Mouse (Mus musculus) limb, embryonic 13.5 days (tissue): Measurements from ENCODE around the gene Mast4. TPM values are rescaled to one million over a fixed set of nuclear protein-coding genes. Genes with fewer than 3 reads are reported as not detected.

ENCODE experiments used
- ATAC-seq: fragments of 200-750 bp; cut with Nextera tagmentation; 2 replicates; pipeline ENCODE4 v1.8.0; 2017; ENCODE audit warnings: low read depth, moderate number of reproducible peaks, moderate TSS enrichment; ENCODE audit not compliant: low FRiP score
- H3K27ac ChIP-seq: fragments of 300-500 bp; sonication (generic); 2 replicates; pipeline ENCODE4 v1.5.1; 2015; ENCODE audit warnings: inconsistent platforms, mild to moderate bottlenecking, moderate library complexity
- H3K27me3 ChIP-seq: fragments of 300-500 bp; sonication (generic); 2 replicates; pipeline ENCODE4 v1.6.1; 2015; ENCODE audit warnings: mild to moderate bottlenecking, inconsistent platforms
- H3K36me3 ChIP-seq: fragments of 300-500 bp; sonication (generic); 2 replicates; pipeline ENCODE4 v1.6.1; 2015; ENCODE audit warnings: inconsistent platforms, mild to moderate bottlenecking, moderate library complexity
- H3K4me1 ChIP-seq: fragments of 300-500 bp; sonication (generic); 2 replicates; pipeline ENCODE4 v1.6.1; 2015; ENCODE audit warnings: inconsistent platforms
- H3K4me2 ChIP-seq: fragments of 300-500 bp; sonication (generic); replicated peaks from 2 replicates; pipeline ENCODE4 v1.6.1; 2015; ENCODE audit warnings: inconsistent platforms, mild to moderate bottlenecking, moderate library complexity
- H3K4me3 ChIP-seq: fragments of 300-500 bp; sonication (generic); 2 replicates; pipeline ENCODE4 v1.5.1; 2015; ENCODE audit warnings: moderate library complexity, mild to moderate bottlenecking, inconsistent platforms
- H3K9ac ChIP-seq: fragments of 300-500 bp; sonication (generic); 2 replicates; pipeline ENCODE4 v1.6.1; 2015; ENCODE audit warnings: mild to moderate bottlenecking, inconsistent platforms
- H3K9me3 ChIP-seq: fragments of 300-500 bp; sonication (generic); 2 replicates; pipeline ENCODE4 v1.6.1; 2016; ENCODE audit warnings: inconsistent platforms
- WGBS: fragments of 180-500 bp; shearing (Covaris S2); methylation state at CpG from one replicate; pipeline ENCODE4 v1.1.7; 2015; 5-methylcytosine and 5-hydroxymethylcytosine counted together
- polyA plus RNA-seq: library from polyadenylated mRNA; unstranded; fragments of >200 nt; fragmentation: Nextera tagmentation; extraction: Ambion mirVana; gene quantifications from 2 replicates; pipeline ENCODE4 v1.2.1, GENCODE M21; 2015

The Mast4 gene
- polyA plus RNA-seq, 1 experiment from 2014 or later = 23.2 TPM

GRCm38 (mm10) chr13:102988976-102989375 is 345.3 kb downstream of the Mast4 start:
- H3K9ac ChIP-seq = no peak overlapping the region
- no peak overlapping the region for H3K4me3 ChIP-seq
- 0 out of 2 replicates have a peak, but pooled peaks cover 3% of the 10 kb centered on the region for H3K9me3 ChIP-seq
- no peaks in the 10 kb centered on the region for H3K27me3 ChIP-seq
- H3K4me1 ChIP-seq = no peaks in the 10 kb centered on the region
- H3K36me3 ChIP-seq = no peaks in the 10 kb centered on the region
- H3K27ac ChIP-seq = no peak overlapping the region
- no peak for ATAC-seq
- no peak overlapping the region for H3K4me2 ChIP-seq
- WGBS = 90% methylated on average over 4 of the region's 4 CpGs

- H3K27me3 ChIP-seq = no peaks in the 10 kb centered on the region
- 0 out of 2 replicates have a peak, but pooled peaks cover 3% of the 10 kb centered on the region for H3K9me3 ChIP-seq
- H3K4me3 ChIP-seq = no peak overlapping the region
- no peak for ATAC-seq
- WGBS = 70% methylated on average over 11 of the region's 11 CpGs
- no peaks in the 10 kb centered on the region for H3K36me3 ChIP-seq
- no peak overlapping the region for H3K4me2 ChIP-seq
- no peak overlapping the region for H3K27ac ChIP-seq
- no peaks in the 10 kb centered on the region for H3K4me1 ChIP-seq
- H3K9ac ChIP-seq = no peak overlapping the region
These were observed 345.9 kb downstream of the Mast4 start for GRCm38 (mm10) chr13:102988251-102988895.

- no peak for ATAC-seq
These were observed 349.7 kb downstream of the Mast4 start for GRCm38 (mm10) chr13:102984550-102984949.

GRCm38 (mm10) chr13:102973853-102974252 is 360.4 kb downstream of the Mast4 start:
- Histone ChIP-seq H3K4me2 (no peak overlapping the region), H3K4me1 (no peaks in the 10 kb centered on the region), H3K9ac (no peak overlapping the region), H3K36me3 (no peaks in the 10 kb centered on the region), H3K27me3 (no peaks in the 10 kb centered on the region), H3K4me3 (no peak overlapping the region), H3K9me3 (no peaks in the 10 kb centered on the region), H3K27ac (no peak overlapping the region)
- no peak for ATAC-seq
- WGBS = 82% methylated on average over 5 of the region's 5 CpGs

More at GRCm38 (mm10) chr13:102984550-102984949, 349.7 kb downstream of the Mast4 start:
- H3K27ac ChIP-seq = no peak overlapping the region
- no peaks in the 10 kb centered on the region for H3K27me3 ChIP-seq
- H3K9me3 ChIP-seq = 0 out of 2 replicates have a peak, but pooled peaks cover 3% of the 10 kb centered on the region
- no peak overlapping the region for H3K4me3 ChIP-seq
- H3K4me1 ChIP-seq = no peaks in the 10 kb centered on the region
- H3K36me3 ChIP-seq = no peaks in the 10 kb centered on the region
- no peak overlapping the region for H3K9ac ChIP-seq
- no peak overlapping the region for H3K4me2 ChIP-seq
- 98% methylated on average over 4 of the region's 4 CpGs for WGBS

- H3K4me3 ChIP-seq = no peak overlapping the region
- no peak overlapping the region for H3K9ac ChIP-seq
These were observed 370.8 kb downstream of the Mast4 start for GRCm38 (mm10) chr13:102963471-102963870.

GRCm38 (mm10) chr13:102958273-102959270 is 375.7 kb downstream of the Mast4 start:
- H3K4me2 ChIP-seq = peak overlapping the region; percentile 61
- no peak overlapping the region for H3K27ac ChIP-seq
- peaks cover 11% of the 10 kb centered on the region; the same call in 1 of the 2 replicates for H3K4me1 ChIP-seq
- 47% methylated on average over 19 of the region's 19 CpGs for WGBS
- H3K36me3 ChIP-seq = no peaks in the 10 kb centered on the region
- H3K27me3 ChIP-seq = peaks cover 13% of the 10 kb centered on the region
- H3K9me3 ChIP-seq = no peaks in the 10 kb centered on the region
- peak overlapping the region; percentile 31 for H3K4me3 ChIP-seq
- peak; percentile 24; the same call in 1 of the 2 replicates for ATAC-seq
- H3K9ac ChIP-seq = no peak overlapping the region

More at GRCm38 (mm10) chr13:102963471-102963870, 370.8 kb downstream of the Mast4 start:
- Histone ChIP-seq H3K27ac (no peak overlapping the region), H3K4me2 (no peak overlapping the region), H3K9me3 (no peaks in the 10 kb centered on the region), H3K36me3 (no peaks in the 10 kb centered on the region), H3K27me3 (peaks cover 9% of the 10 kb centered on the region), H3K4me1 (peaks cover under 1% of the 10 kb centered on the region; the same call in 1 of the 2 replicates)
- ATAC-seq = no peak
- WGBS = 88% methylated on average over 6 of the region's 6 CpGs

- H3K9me3 ChIP-seq = no peaks in the 10 kb centered on the region
- H3K4me2 ChIP-seq = peak overlapping the region; percentile 61
- H3K27ac ChIP-seq = no peak overlapping the region
- H3K4me3 ChIP-seq = peak overlapping the region; percentile 31
- H3K4me1 ChIP-seq = peaks cover 11% of the 10 kb centered on the region; the same call in 1 of the 2 replicates
- ATAC-seq = peak; percentile 51; the same call in 1 of the 2 replicates
- peaks cover 13% of the 10 kb centered on the region for H3K27me3 ChIP-seq
- WGBS = 6% methylated on average over 15 of the region's 15 CpGs
- no peak overlapping the region for H3K9ac ChIP-seq
- H3K36me3 ChIP-seq = no peaks in the 10 kb centered on the region
These were observed 376.6 kb downstream of the Mast4 start for GRCm38 (mm10) chr13:102957508-102958272.

- Histone ChIP-seq H3K4me2 (no peak overlapping the region), H3K9ac (no peak overlapping the region), H3K27ac (no peak overlapping the region), H3K36me3 (no peaks in the 10 kb centered on the region), H3K4me1 (peaks cover 11% of the 10 kb centered on the region; the same call in 1 of the 2 replicates), H3K27me3 (peaks cover 13% of the 10 kb centered on the region), H3K9me3 (no peaks in the 10 kb centered on the region), H3K4me3 (no peak overlapping the region)
- ATAC-seq = no peak
- 92% methylated on average over 2 of the region's 2 CpGs for WGBS
These were observed 378.8 kb downstream of the Mast4 start for GRCm38 (mm10) chr13:102955506-102955905.

GRCm38 (mm10) chr13:102949756-102950155 is 384.5 kb downstream of the Mast4 start:
- Histone ChIP-seq H3K4me3 (no peak overlapping the region), H3K36me3 (no peaks in the 10 kb centered on the region), H3K9me3 (no peaks in the 10 kb centered on the region), H3K4me1 (no peaks in the 10 kb centered on the region), H3K27ac (no peak overlapping the region), H3K9ac (no peak overlapping the region), H3K4me2 (no peak overlapping the region), H3K27me3 (no peaks in the 10 kb centered on the region)
- ATAC-seq = no peak
- WGBS = 73% methylated on average over 7 of the region's 7 CpGs

GRCm38 (mm10) chr13:102948966-102949365 is 385.3 kb downstream of the Mast4 start:
- H3K4me3 ChIP-seq = no peak overlapping the region
- no peaks in the 10 kb centered on the region for H3K36me3 ChIP-seq
- 73% methylated on average over 3 of the region's 3 CpGs for WGBS
- H3K9ac ChIP-seq = no peak overlapping the region
- no peaks in the 10 kb centered on the region for H3K4me1 ChIP-seq
- no peaks in the 10 kb centered on the region for H3K27me3 ChIP-seq
- no peaks in the 10 kb centered on the region for H3K9me3 ChIP-seq
- ATAC-seq = no peak
- H3K4me2 ChIP-seq = no peak overlapping the region
- no peak overlapping the region for H3K27ac ChIP-seq

GRCm38 (mm10) chr13:102947546-102947945 is 386.8 kb downstream of the Mast4 start:
- H3K4me2 ChIP-seq = no peak overlapping the region
- H3K9ac ChIP-seq = no peak overlapping the region
- 49% methylated on average over 2 of the region's 2 CpGs for WGBS
- ATAC-seq = no peak
- no peaks in the 10 kb centered on the region for H3K4me1 ChIP-seq
- H3K9me3 ChIP-seq = no peaks in the 10 kb centered on the region
- H3K27ac ChIP-seq = no peak overlapping the region
- H3K4me3 ChIP-seq = no peak overlapping the region
- no peaks in the 10 kb centered on the region for H3K36me3 ChIP-seq
- no peaks in the 10 kb centered on the region for H3K27me3 ChIP-seq
